Mouse (Mus musculus): ENCODE data around the gene Chmp6.

The Chmp6 gene

DNA sequence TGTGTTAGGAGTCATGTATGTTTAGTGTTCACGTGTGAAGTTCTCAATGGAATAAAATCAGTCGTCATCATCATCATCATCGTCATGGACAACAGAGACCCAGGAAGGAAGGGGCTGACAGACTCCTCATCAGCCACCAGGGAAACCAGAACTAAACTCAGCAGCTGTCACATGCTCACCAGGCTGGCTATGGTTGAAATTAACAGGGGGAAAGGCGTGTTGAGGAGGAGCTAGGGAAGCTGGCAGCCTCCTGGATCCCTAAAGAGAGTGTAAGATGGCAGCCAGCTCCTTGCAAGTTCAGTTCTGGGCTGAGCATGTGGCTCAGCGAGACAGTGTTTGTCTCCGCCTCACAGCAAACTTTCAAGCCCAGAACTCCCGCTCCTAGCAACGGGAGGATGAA is 21.5 kb downstream of the Chmp6 start:
- Histone ChIP-seq H3K9me3 (ENCODE audit: low read length) (peaks cover 5% of the 10 kb centered on the region), H3K4me1 (replicated peaks; ENCODE audit: low read depth, low read length) (peaks cover 94% of the 10 kb centered on the region), H3K36me3 (ENCODE audit: insufficient read depth, low read length) (peaks cover 8% of the 10 kb centered on the region; the same call in 1 of the 2 replicates), H3K27me3 (ENCODE audit: insufficient read depth, low read length) (no peaks in the 10 kb centered on the region), H3K4me3 (replicated peaks; ENCODE audit: low read length) (no peak overlapping the region)
- no peak for TF ChIP-seq POU5F1 (IDR thresholded peaks at IDR 0.05; ENCODE audit: borderline replicate concordance, low read length)
- TF ChIP-seq NANOG (IDR thresholded peaks at IDR 0.05; ENCODE audit: borderline replicate concordance, low read length) = no peak
- TF ChIP-seq CTCF (conservative IDR thresholded peaks at IDR 0.05; ENCODE audit: low read length) = no peak

DNA sequence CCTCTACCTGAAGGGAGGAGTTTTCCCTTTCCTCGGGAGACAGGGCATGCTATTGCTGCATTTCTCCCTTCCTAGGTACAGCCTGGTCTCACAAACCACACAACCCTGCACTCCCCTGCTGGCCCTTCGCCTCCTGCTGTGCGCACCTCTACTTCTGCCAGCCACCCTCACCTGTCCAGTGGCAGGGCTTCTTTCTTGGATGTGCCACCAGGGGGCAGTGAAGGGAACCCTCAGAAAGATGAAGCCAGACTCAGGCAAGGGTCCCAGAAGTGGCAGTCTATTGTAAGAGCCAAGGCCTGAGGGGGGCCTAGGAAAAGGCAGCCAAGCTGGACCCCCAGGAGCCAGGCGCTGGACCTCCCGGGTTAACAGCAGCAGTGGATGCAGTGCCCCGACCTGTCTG is 22.2 kb downstream of the Chmp6 start:
- Histone ChIP-seq H3K9me3 (ENCODE audit: low read length) (peaks cover 5% of the 10 kb centered on the region), H3K4me1 (replicated peaks; ENCODE audit: low read depth, low read length) (peaks cover 94% of the 10 kb centered on the region), H3K4me3 (replicated peaks; ENCODE audit: low read length) (peak overlapping the region; percentile 71; the same call in 1 of the 2 replicates), H3K27me3 (ENCODE audit: insufficient read depth, low read length) (no peaks in the 10 kb centered on the region), H3K36me3 (ENCODE audit: insufficient read depth, low read length) (peaks cover 8% of the 10 kb centered on the region; the same call in 1 of the 2 replicates)
- no peak for TF ChIP-seq POU5F1 (IDR thresholded peaks at IDR 0.05; ENCODE audit: borderline replicate concordance, low read length)
- TF ChIP-seq CTCF (conservative IDR thresholded peaks at IDR 0.05; ENCODE audit: low read length) = peak; percentile 80
- TF ChIP-seq NANOG (IDR thresholded peaks at IDR 0.05; ENCODE audit: borderline replicate concordance, low read length) = no peak

DNA sequence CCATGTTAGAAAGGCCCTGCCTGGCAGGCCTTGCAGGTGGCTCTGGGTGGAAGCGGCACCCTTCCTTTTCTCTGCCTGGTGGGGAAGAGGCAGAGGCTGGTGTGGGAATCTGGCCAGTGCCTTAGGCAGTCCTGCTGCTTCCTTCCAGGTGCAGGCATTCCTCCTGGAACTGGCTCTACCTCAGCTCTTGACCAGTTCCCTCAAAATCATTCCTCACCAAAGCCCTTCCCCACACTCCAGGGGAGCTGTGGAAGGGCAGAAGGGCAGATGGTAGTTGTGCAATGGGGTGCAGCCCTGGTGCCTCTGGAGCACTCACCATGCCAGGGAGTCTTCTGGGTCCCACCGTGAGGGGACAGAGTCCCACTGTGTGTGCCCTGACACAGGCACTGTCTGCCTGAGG is 23.2 kb downstream of the Chmp6 start:
- peaks cover 10% of the 10 kb centered on the region for H3K27me3 ChIP-seq (ENCODE audit: insufficient read depth, low read length)
- no peaks in the 10 kb centered on the region for H3K9me3 ChIP-seq (ENCODE audit: low read length)
- peaks cover 100% of the 10 kb centered on the region for H3K4me1 ChIP-seq (replicated peaks; ENCODE audit: low read depth, low read length)
- H3K36me3 ChIP-seq (ENCODE audit: insufficient read depth, low read length) = peaks cover 8% of the 10 kb centered on the region; the same call in 1 of the 2 replicates
- H3K4me3 ChIP-seq (replicated peaks; ENCODE audit: low read length) = peak overlapping the region; percentile 71
- TF ChIP-seq CTCF (conservative IDR thresholded peaks at IDR 0.05; ENCODE audit: low read length) (no peak), POU5F1 (IDR thresholded peaks at IDR 0.05; ENCODE audit: borderline replicate concordance, low read length) (no peak), NANOG (IDR thresholded peaks at IDR 0.05; ENCODE audit: borderline replicate concordance, low read length) (no peak)

DNA sequence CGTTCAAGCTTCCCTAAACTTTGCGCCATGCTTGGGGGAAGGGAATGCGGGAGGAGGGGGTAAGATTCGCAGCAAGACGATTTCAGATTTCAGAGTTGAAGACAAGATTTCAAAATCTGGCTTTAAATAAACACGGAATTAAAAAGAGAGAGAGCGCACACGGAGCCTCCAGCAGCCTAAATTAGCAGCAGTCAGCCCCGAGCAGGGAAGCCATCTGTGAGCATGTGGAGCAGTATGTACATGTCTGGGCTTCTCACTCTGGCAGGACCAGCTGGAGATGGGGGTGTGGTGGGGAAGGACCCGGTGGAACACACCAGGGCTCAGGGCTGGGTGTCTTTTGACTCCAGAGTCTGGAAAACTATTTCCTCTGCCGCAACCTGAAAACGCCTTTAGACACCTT is 24.0 kb downstream of the Chmp6 start:
- Histone ChIP-seq H3K4me1 (replicated peaks; ENCODE audit: low read depth, low read length) (peaks cover 99% of the 10 kb centered on the region), H3K4me3 (replicated peaks; ENCODE audit: low read length) (peak overlapping the region; percentile 71), H3K36me3 (ENCODE audit: insufficient read depth, low read length) (peaks cover 8% of the 10 kb centered on the region; the same call in 1 of the 2 replicates), H3K9me3 (ENCODE audit: low read length) (no peaks in the 10 kb centered on the region), H3K27me3 (ENCODE audit: insufficient read depth, low read length) (peaks cover 10% of the 10 kb centered on the region)
- TF ChIP-seq POU5F1 (IDR thresholded peaks at IDR 0.05; ENCODE audit: borderline replicate concordance, low read length) = no peak
- TF ChIP-seq CTCF (conservative IDR thresholded peaks at IDR 0.05; ENCODE audit: low read length) = no peak
- no peak for TF ChIP-seq NANOG (IDR thresholded peaks at IDR 0.05; ENCODE audit: borderline replicate concordance, low read length)

DNA sequence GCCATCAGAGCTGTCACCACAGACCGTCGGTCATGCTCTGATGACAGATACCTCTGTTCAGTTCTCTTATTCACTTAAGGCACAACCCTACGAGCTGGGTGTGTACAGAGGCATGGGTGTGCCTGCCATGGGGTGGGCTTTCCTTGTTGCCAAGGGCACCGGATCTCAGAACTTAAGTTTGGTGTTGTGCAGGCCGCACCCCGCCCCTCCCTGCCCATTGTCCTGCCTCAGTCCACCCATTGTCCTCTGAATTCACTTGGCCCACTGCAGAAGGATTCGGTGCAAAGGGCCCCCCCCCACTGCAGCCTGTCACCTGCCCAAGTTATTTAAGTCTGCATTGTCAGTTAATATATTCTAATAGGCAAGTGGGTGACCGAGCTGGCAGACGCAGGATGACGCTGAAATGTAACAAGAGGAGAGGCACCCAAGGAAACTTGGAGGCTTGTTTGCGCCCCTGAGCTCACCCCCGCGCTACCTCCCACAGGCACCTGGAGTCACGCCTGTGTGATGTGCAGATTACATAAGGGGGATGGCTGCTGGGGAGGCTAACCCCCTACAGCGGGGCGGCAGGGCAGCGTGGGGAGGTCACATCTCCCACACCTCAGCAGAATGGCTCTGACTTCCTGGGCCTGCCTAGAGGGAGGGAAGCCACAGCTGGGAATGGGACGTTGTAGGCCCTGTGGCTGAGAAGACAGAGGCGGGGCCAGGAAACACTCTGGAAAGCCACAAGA is 24.7 kb downstream of the Chmp6 start:
- no peak for TF ChIP-seq POU5F1 (IDR thresholded peaks at IDR 0.05; ENCODE audit: borderline replicate concordance, low read length)
- TF ChIP-seq NANOG (IDR thresholded peaks at IDR 0.05; ENCODE audit: borderline replicate concordance, low read length) = no peak
- no peak for TF ChIP-seq CTCF (conservative IDR thresholded peaks at IDR 0.05; ENCODE audit: low read length)
- Histone ChIP-seq H3K27me3 (ENCODE audit: insufficient read depth, low read length) (peaks cover 10% of the 10 kb centered on the region), H3K4me3 (replicated peaks; ENCODE audit: low read length) (peak overlapping the region; percentile 71), H3K4me1 (replicated peaks; ENCODE audit: low read depth, low read length) (peaks cover 92% of the 10 kb centered on the region), H3K9me3 (ENCODE audit: low read length) (no peaks in the 10 kb centered on the region), H3K36me3 (ENCODE audit: insufficient read depth, low read length) (peaks cover 8% of the 10 kb centered on the region; the same call in 1 of the 2 replicates)

DNA sequence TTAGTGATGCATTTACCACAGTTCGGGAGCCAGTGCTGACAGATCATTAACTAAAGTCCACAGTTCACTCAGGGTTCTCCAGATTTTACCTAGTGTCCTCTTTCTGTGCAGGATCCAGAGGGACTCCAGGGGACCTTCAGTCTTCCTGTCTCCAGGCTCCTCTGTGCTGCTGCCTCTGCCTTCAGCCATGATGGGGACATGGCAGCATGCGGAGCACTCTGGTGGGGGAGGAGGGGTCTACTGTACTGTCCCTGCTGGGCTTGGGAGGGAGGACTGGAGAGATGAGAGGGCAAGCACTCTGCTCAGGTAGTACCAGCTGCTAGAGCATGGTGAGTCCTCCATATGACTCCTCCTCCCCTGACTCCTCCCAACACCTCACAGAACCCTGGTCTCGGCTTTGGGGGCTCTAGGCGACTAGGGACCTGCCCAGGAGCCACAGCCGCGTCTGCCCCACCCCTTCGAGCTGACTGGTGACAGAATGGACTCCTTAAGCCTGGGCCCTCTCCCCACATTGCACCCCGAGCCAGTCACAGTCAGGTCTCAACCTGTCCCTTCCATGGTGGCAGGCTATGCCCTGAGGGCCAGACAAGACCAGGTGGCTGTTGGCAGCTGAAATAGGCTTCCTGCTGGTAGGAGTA is 26.0 kb downstream of the Chmp6 start:
- TF ChIP-seq NANOG (IDR thresholded peaks at IDR 0.05; ENCODE audit: borderline replicate concordance, low read length) = no peak
- no peak for TF ChIP-seq CTCF (conservative IDR thresholded peaks at IDR 0.05; ENCODE audit: low read length)
- no peak for TF ChIP-seq POU5F1 (IDR thresholded peaks at IDR 0.05; ENCODE audit: borderline replicate concordance, low read length)

DNA sequence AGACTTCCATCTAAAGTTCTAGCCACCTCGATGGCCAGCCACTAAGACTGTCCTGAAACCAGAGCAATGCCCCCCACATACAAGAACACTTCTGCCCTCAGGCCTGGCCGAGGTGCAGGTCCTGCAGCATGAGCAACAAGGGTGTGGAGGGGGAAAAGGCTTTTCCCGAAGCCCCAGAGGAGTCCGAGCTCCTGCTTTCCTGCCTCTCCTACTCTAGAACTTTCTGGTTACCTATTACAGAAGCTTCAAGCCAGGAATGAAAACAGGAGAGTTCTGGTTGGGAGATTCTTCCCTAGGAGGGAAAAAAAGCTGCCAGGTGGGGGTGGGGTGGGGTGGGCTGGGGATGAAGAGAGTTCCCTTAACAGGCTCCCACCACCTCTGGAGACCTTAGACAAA is 26.5 kb downstream of the Chmp6 start:
- H3K4me1 ChIP-seq (replicated peaks; ENCODE audit: low read depth, low read length) = peaks cover 85% of the 10 kb centered on the region

More for the DNA sequence above, 26.0 kb downstream of the Chmp6 start:
- H3K27me3 ChIP-seq (ENCODE audit: insufficient read depth, low read length) = peaks cover 23% of the 10 kb centered on the region
- H3K9me3 ChIP-seq (ENCODE audit: low read length) = no peaks in the 10 kb centered on the region
- H3K4me3 ChIP-seq (replicated peaks; ENCODE audit: low read length) = peak overlapping the region; percentile 71
- H3K4me1 ChIP-seq (replicated peaks; ENCODE audit: low read depth, low read length) = peaks cover 87% of the 10 kb centered on the region
- peaks cover 7% of the 10 kb centered on the region; the same call in 1 of the 2 replicates for H3K36me3 ChIP-seq (ENCODE audit: insufficient read depth, low read length)

DNA sequence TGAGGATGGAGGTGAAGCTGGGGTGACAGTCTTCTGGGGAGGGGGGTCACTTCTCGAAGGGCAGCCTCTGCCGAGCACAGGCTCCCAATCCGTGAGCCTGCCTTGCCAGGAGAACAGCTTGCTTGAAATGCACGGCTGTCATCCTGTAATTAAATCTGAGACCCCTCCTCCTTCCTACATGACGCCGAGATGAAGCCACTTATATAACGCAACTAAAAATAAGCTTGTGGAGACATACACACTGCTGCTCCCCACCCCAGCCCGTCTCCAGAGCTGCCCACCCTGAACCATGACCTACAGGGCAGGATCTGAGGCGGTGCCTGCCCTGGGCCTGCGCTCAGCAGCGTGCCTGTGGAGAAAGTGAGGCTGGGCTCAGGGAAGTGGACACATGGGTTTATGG is 26.9 kb downstream of the Chmp6 start:
- TF ChIP-seq CTCF (conservative IDR thresholded peaks at IDR 0.05; ENCODE audit: low read length) = no peak
- no peak for TF ChIP-seq NANOG (IDR thresholded peaks at IDR 0.05; ENCODE audit: borderline replicate concordance, low read length)
- TF ChIP-seq POU5F1 (IDR thresholded peaks at IDR 0.05; ENCODE audit: borderline replicate concordance, low read length) = no peak
- H3K4me1 ChIP-seq (replicated peaks; ENCODE audit: low read depth, low read length) = peaks cover 85% of the 10 kb centered on the region
- peaks cover 32% of the 10 kb centered on the region for H3K27me3 ChIP-seq (ENCODE audit: insufficient read depth, low read length)
- H3K9me3 ChIP-seq (ENCODE audit: low read length) = no peaks in the 10 kb centered on the region
- no peaks in the 10 kb centered on the region for H3K36me3 ChIP-seq (ENCODE audit: insufficient read depth, low read length)
- 0 out of 2 replicates have a peak overlapping the region, but pooled peaks have one; percentile 20 for H3K4me3 ChIP-seq (replicated peaks; ENCODE audit: low read length)

More for the DNA sequence above, 26.5 kb downstream of the Chmp6 start:
- H3K9me3 ChIP-seq (ENCODE audit: low read length) = no peaks in the 10 kb centered on the region
- no peak for TF ChIP-seq NANOG (IDR thresholded peaks at IDR 0.05; ENCODE audit: borderline replicate concordance, low read length)
- TF ChIP-seq CTCF (conservative IDR thresholded peaks at IDR 0.05; ENCODE audit: low read length) = no peak
- no peak for TF ChIP-seq POU5F1 (IDR thresholded peaks at IDR 0.05; ENCODE audit: borderline replicate concordance, low read length)
- H3K4me3 ChIP-seq (replicated peaks; ENCODE audit: low read length) = peak overlapping the region; percentile 71
- H3K36me3 ChIP-seq (ENCODE audit: insufficient read depth, low read length) = peaks cover 2% of the 10 kb centered on the region; the same call in 1 of the 2 replicates
- H3K27me3 ChIP-seq (ENCODE audit: insufficient read depth, low read length) = peaks cover 28% of the 10 kb centered on the region

Measured in E14TG2a.4 (cell line).